Comparison of ENCODE assay signal across 9 mouse cellular contexts in genomic region chr11:32181973-32182868, GRCm38 (mm10). TPM values are rescaled to one million over a fixed set of nuclear protein-coding genes. Genes with fewer than 3 reads are reported as not detected.
DNase-seq lines count a peak whose midpoint lies in the region; ATAC-seq lines count a peak whose summit lies in the region.
"Had no signal": no experiment of that assay in that cellular context is flagged by ENCODE, and none has a peak within 500 bp of the region (broad histone marks: within the 10 kb centered on the region; RNA-seq: fewer than 3 reads in every experiment).

No protein-coding gene starts in this region.

- no peaks in the 10 kb centered on the region for H3K9me3 ChIP-seq in limb, embryonic 11.5 days (ENCODE audit: control insufficient read depth, low read length)
- H3K9me3 ChIP-seq: stomach, embryonic 15.5 days had no signal

- H3K27ac ChIP-seq in limb, embryonic 11.5 days (replicated peaks; ENCODE audit: low read depth, low read length), result no peak overlapping the region
- H3K27ac ChIP-seq: stomach, embryonic 15.5 days had no signal

- H3K4me1 ChIP-seq in limb, embryonic 11.5 days (ENCODE audit: control insufficient read depth, insufficient read depth, low read length), result no peaks in the 10 kb centered on the region

- ATAC-seq in limb, embryonic 11.5 days (ENCODE audit: insufficient number of reproducible peaks, low FRiP score, low TSS enrichment, low read depth), result no peak

- no peak overlapping the region for H3K9ac ChIP-seq in limb, embryonic 11.5 days (ENCODE audit: low read length)
- H3K9ac ChIP-seq: stomach, embryonic 15.5 days had no signal

- no peak overlapping the region for H3K4me3 ChIP-seq in limb, embryonic 11.5 days (ENCODE audit: low read depth, low read length)
- H3K4me3 ChIP-seq: stomach, embryonic 15.5 days had no signal

- H3K27me3 ChIP-seq in limb, embryonic 11.5 days (ENCODE audit: control insufficient read depth, insufficient read depth, low read length), result no peaks in the 10 kb centered on the region
- H3K27me3 ChIP-seq: stomach, embryonic 15.5 days had no signal

- DNase-seq in A20 (ENCODE audit: low read depth, low spot score), result peak; percentile 75
- peak; percentile 53 for DNase-seq in adrenal gland, adult 8-10 months
- peak; percentile 51 for DNase-seq in embryo, embryonic 11.5 days (ENCODE audit: low read depth, low spot score)
- DNase-seq in gastrocnemius, postnatal 4 days (ENCODE audit: low spot score in 2 of 2), result peak; percentile 76 to 83
- peak; percentile 85 for DNase-seq in kidney, adult 9 months
- peak; percentile 88 for DNase-seq in limb, embryonic 11.5 days (ENCODE audit: low spot score)
- DNase-seq in natural killer cell, adult 2 months (ENCODE audit: low spot score in 2 of 2), result peak; percentile 45 to 67
- peak; percentile 72 to 90 for DNase-seq in spleen, postnatal 4 days (ENCODE audit: low spot score in 2 of 2)

- H3K4me2 ChIP-seq in limb, embryonic 11.5 days (ENCODE audit: low read depth, severe bottlenecking), result no peak overlapping the region
- H3K4me2 ChIP-seq: stomach, embryonic 15.5 days had no signal

- no peaks in the 10 kb centered on the region for H3K36me3 ChIP-seq in limb, embryonic 11.5 days (ENCODE audit: control insufficient read depth, insufficient read depth, low read length)
- H3K36me3 ChIP-seq: stomach, embryonic 15.5 days had no signal

- WGBS in limb, embryonic 11.5 days, result 48% methylated on average over 24 of the region's 25 CpGs

RNA-seq across cellular contexts. Expression of gene Il9r, which starts 17.9 kb away (rescaled TPM):
- total RNA-seq in adrenal gland, adult 8-10 months (2022), result under 1 TPM in 3 of 4 experiments, not detected in 1; 0.42 to 0.71 (median 0.62) TPM
- total RNA-seq in gastrocnemius, postnatal 4 days (2021), result under 1 TPM; 0.12 to 0.23 TPM
- not detected in 2 replicates for polyA plus RNA-seq in limb, embryonic 11.5 days (2014; fragmentation: Nextera tagmentation; extraction: Ambion mirVana)

RNA-seq across cellular contexts. Expression of gene Snrnp25, which starts 23.0 kb away (rescaled TPM):
- 10 to 100 TPM; 12.7 to 21.5 (median 18.0) TPM for total RNA-seq in adrenal gland, adult 8-10 months (2022)
- 10 to 100 TPM in 1 of 2 experiments, 1 to 10 TPM in 1; 10.0 to 12.2 TPM for total RNA-seq in gastrocnemius, postnatal 4 days (2021)
- polyA plus RNA-seq in limb, embryonic 11.5 days (2014; fragmentation: Nextera tagmentation; extraction: Ambion mirVana), result 106 and 108 TPM in 2 replicates

RNA-seq across cellular contexts. Expression of gene Rhbdf1, which starts 39.9 kb away (rescaled TPM):
- 10 to 100 TPM; 24.5 to 40.0 (median 33.1) TPM for total RNA-seq in adrenal gland, adult 8-10 months (2022)
- 10 to 100 TPM; 45.7 to 57.4 TPM for total RNA-seq in gastrocnemius, postnatal 4 days (2021)
- 23.0 and 23.1 TPM in 2 replicates for polyA plus RNA-seq in limb, embryonic 11.5 days (2014; fragmentation: Nextera tagmentation; extraction: Ambion mirVana)

RNA-seq across cellular contexts. Expression of gene Mpg, which starts 44.1 kb away (rescaled TPM):
- total RNA-seq in adrenal gland, adult 8-10 months (2022), result 10 to 100 TPM; 18.2 to 41.0 (median 33.3) TPM
- 10 to 100 TPM; 17.6 to 18.2 TPM for total RNA-seq in gastrocnemius, postnatal 4 days (2021)
- polyA plus RNA-seq in limb, embryonic 11.5 days (2014; fragmentation: Nextera tagmentation; extraction: Ambion mirVana), result 37.8 and 39.9 TPM in 2 replicates
